Mouse (Mus musculus) T-helper 2 cell (primary cell): ENCODE results near the gene Gm10840.
"Not testable (repeated sequence)": the region's sequence is repeated elsewhere in the genome, so short reads cannot be mapped to it uniquely, and the experiment has no call there.

ENCODE experiments used
- in situ Hi-C: fragments of 300-600 bp; cut with MboI, MseI; formaldehyde crosslinking; loops from one replicate; pipeline ENCODE4 v1.15.1; 2025; ENCODE audit warnings: high pct_unique_total_duplicates

Gm10840 gene

DNA sequence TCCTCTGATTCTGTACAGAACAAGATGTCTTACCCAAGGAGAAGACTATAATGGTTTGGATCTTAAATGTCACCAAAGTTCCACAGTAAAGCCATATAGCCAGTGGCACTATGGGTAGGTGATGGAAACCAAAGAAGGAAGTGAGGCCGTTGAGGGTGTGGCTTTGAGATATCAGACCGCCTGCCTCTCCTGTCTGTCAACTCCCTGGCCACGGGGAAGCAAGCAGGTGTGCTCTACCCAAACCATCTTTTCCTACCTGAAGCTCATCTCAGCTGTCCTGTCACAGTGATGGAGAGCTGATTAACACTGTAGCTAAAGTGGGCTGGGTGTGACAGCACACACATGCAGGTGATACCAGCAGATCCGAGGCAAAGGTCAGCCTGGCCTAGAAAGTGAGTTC lies 37.6 kb downstream of the Gm10840 start:
- in situ Hi-C loops = no loop called here

DNA sequence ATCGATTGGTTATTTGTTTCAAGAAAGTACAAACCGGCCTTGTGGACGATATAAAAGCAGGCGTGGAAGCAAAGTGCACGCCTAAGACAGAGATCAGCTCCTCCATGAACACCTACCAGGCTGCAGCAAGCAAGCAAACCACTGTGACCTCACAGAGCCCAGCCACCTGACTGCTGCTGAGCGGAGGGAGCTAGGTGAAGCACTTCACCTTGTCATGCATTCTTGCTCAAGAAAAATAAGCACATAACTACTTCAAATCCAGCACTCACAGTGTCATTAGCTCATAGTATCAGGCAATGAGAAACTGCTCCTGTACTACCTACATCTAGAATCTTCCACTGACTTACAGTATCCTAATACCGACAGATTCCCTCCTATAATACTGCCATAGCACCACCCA lies 39.3 kb downstream of the Gm10840 start:
- in situ Hi-C loops = not testable (repeated sequence)

DNA sequence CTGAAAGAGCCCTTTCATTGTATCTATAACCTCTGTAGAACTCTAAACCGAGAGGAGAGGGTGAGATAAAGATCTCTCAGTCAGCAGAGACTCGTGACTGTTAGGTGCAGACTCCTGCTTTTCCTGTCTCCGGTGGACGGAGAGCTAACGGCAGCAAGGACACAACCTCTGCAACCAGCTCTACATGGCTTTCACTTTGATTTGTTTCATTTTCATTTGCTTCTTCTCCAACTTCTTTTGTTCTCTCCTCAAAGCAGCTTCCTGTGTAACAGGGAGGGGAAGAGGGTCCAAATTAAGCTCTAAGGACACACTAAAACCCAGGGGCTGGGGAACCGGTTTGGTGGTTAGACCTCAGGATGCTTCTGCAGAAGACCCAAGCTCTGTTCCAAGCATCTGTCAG lies 40.1 kb downstream of the Gm10840 start:
- in situ Hi-C loops = no loop called here

DNA sequence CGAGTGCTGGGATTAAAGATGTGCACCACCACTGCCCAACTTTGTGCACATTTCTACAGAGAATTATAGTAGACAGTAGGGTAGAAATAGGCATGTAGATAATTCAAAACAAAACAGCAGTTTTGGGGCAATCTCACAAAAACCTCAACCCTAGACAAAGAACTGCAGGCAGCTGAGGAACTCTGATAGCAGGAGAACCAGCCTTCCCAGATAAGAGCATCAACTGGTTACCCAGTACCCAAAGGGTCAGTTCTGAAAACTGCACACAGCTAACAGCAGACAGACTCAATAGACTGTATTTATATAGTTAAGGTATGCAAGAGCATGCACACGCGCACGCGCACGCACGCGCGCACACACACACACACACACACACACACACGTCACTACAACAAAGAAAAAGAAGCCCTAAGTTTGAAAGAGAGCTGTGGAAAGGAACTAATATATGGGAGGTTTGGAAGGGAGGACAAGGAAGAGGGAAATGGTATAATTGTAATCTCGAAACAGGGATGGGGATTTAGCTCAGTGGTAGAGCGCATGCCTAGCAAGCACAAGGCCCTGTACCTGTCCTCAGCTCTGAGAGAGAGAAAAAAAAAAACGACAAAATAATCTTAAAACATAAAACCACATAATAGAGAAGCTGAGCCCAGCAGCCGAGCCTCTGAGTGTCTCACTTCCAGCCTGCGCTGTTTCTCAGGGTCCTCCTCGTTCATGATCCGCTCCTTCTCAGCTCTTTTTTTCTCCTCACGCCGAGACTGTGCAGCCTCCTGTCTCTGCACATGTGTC lies 40.9 kb downstream of the Gm10840 start:
- in situ Hi-C loops = no loop called here

DNA sequence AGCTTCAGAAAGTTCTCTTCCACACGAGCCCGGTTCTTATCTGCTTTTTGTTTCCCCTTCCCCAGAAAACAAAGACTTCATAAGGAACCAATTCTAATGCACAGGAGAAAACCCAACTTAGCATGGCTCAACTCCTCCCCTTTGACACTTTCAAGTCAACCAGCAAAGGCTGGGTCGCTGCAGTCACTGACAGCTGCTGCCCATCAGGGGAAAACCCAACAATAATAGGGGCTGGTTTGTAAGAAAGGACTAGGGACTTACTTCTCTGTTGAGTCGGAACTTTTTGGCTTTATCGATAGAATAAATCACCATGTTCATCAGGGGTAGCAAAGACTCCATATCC lies 41.4 kb downstream of the Gm10840 start, which contains the start of gene Strada:
TSS of gene Strada (minus strand) at position 46 of the 343 bp plus-strand sequence.
- in situ Hi-C loops = no loop called here
